Mouse (Mus musculus) myocyte (in vitro differentiated cells): ENCODE data around the gene Gm20715.

ENCODE experiments used
- CEBPB ChIP-seq: IDR thresholded peaks from 2 replicates; pipeline ENCODE4 v1.6.1; 2011; ENCODE audit warnings: mild to moderate bottlenecking, moderate library complexity; ENCODE audit not compliant: poor library complexity, insufficient read depth, severe bottlenecking
- E2F4 ChIP-seq: IDR thresholded peaks from one replicate; pipeline ENCODE4 v1.6.1; 2011; ENCODE audit warnings: mild to moderate bottlenecking, control low read depth, moderate library complexity; ENCODE audit not compliant: insufficient read depth
- MAX ChIP-seq: IDR thresholded peaks from one replicate; pipeline ENCODE4 v1.6.1; 2011; ENCODE audit warnings: low read depth, mild to moderate bottlenecking, control low read depth
- MYOD1 ChIP-seq, 3 experiments: IDR thresholded peaks; one replicate each; pipeline ENCODE4 v1.6.1; 2011; ENCODE audit warnings: control low read depth in 2 of 3, low read depth in 2 of 3, mild to moderate bottlenecking in 2 of 3, moderate library complexity in 1 of 3; ENCODE audit not compliant: insufficient read length in 2 of 3, control insufficient read depth in 1 of 3
- MYOG ChIP-seq, 3 experiments: IDR thresholded peaks; one replicate each; pipeline ENCODE4 v1.6.1; 2011; ENCODE audit warnings: control low read depth in 2 of 3, low read depth in 2 of 3, mild to moderate bottlenecking in 2 of 3; ENCODE audit not compliant: insufficient read length in 2 of 3, control insufficient read depth in 1 of 3, insufficient read depth in 1 of 3
- POLR2A ChIP-seq: IDR thresholded peaks from one replicate; pipeline ENCODE4 v1.6.1; 2011; ENCODE audit warnings: low read depth, mild to moderate bottlenecking, control low read depth, moderate library complexity; ENCODE audit not compliant: insufficient read length
- POLR2AphosphoS2 ChIP-seq: IDR thresholded peaks from one replicate; pipeline ENCODE4 v1.6.1; 2011; ENCODE audit warnings: low read depth, control low read depth; ENCODE audit not compliant: insufficient read length
- REST ChIP-seq: IDR thresholded peaks from one replicate; pipeline ENCODE4 v1.6.1; 2011; ENCODE audit warnings: mild to moderate bottlenecking, control low read depth, moderate library complexity; ENCODE audit not compliant: insufficient read depth, insufficient read length
- SRF ChIP-seq: IDR thresholded peaks from one replicate; pipeline ENCODE4 v1.6.1; 2011; ENCODE audit warnings: low read depth; ENCODE audit not compliant: control insufficient read depth, insufficient read length
- TCF12 ChIP-seq: IDR thresholded peaks from one replicate; pipeline ENCODE4 v1.6.1; 2011; ENCODE audit warnings: mild to moderate bottlenecking, control low read depth; ENCODE audit not compliant: poor library complexity, insufficient read depth, severe bottlenecking
- TCF3 ChIP-seq: IDR thresholded peaks from one replicate; pipeline ENCODE4 v1.6.1; 2011; ENCODE audit warnings: low read depth, control low read depth; ENCODE audit not compliant: insufficient read length
- USF1 ChIP-seq: IDR thresholded peaks from one replicate; pipeline ENCODE4 v1.6.1; 2011; ENCODE audit warnings: low read depth, mild to moderate bottlenecking, control low read depth, moderate library complexity

- TF ChIP-seq POLR2A (no peak), CEBPB (no peak), MAX (no peak), TCF12 (no peak), POLR2AphosphoS2 (no peak), SRF (no peak), USF1 (no peak), E2F4 (no peak), MYOD1 (IDR thresholded peaks at IDR 0.05; ENCODE audit: control insufficient read depth in 1 of 3, insufficient read length in 2 of 3, low read depth in 2 of 3) (no peak), MYOG (IDR thresholded peaks at IDR 0.05; ENCODE audit: control insufficient read depth in 1 of 3, insufficient read depth in 1 of 3, insufficient read length in 2 of 3, low read depth in 2 of 3) (no peak), REST (no peak), TCF3 (no peak)
These were observed 23.1 kb upstream of the Gm20715 start for GRCm38 (mm10) chr7:6386995-6387394.
